Mouse (Mus musculus) frontal cortex, adult (tissue): Measurements from ENCODE around the gene Mybpc3.
A peak's percentile ranks its signal among the peaks of the same experiment; 100 is the strongest.

ENCODE experiments used
- ATAC-seq: cut with Nextera tagmentation; 2 replicates; pipeline ENCODE4 v1.9.2; 2017; ENCODE audit warnings: mild to moderate bottlenecking, moderate library complexity, mixed read lengths; ENCODE audit not compliant: low TSS enrichment

The Mybpc3 gene

DNA sequence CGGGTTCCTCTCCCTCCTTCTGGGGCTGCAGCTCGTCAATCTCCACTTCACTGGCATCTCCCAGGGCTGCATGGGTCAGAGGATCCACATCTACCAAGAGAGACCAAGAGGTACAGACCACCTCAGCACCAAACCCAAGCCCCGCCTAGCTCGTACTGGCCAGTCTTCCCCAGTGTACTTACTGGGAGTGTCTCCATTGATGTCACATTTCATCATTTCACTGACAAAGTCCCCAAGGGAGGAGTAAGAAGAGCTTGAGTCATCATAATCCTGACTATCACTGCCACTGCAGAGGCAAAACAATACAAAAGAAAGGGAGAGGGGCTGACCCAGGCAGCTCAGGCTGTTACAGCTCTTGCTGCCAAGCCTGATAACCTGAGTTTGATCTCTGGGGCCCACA, 49.7 kb downstream of the Mybpc3 start:
- no peak for ATAC-seq

GRCm38 (mm10) chr2:91169587-91170322, 51.8 kb downstream of the Mybpc3 start:
- ATAC-seq = no peak

- no peak for ATAC-seq
Observed at GRCm38 (mm10) chr2:91175490-91175889, 57.5 kb downstream of the Mybpc3 start.

DNA sequence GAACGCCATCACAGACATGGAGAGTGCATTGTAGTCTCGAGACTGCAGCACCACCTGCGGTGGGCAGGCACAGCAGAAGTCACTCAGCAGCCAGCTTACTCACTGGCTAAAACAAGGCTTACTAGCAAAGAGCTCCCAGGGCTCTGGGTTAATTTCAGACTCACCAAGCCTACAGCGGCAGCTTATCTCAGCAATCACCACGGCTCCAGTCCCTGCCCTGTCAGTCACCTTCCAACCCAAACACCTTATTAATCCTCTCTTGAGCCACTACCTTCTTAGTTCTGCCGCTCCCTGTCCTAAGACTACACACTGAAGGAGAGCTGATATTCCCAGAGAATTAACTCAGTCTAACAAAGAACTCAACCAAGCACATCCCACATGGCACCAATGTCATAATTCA, 58.3 kb downstream of the Mybpc3 start:
- no peak for ATAC-seq

- no peak for ATAC-seq
Observed at GRCm38 (mm10) chr2:91179825-91180224, 61.9 kb downstream of the Mybpc3 start.

DNA sequence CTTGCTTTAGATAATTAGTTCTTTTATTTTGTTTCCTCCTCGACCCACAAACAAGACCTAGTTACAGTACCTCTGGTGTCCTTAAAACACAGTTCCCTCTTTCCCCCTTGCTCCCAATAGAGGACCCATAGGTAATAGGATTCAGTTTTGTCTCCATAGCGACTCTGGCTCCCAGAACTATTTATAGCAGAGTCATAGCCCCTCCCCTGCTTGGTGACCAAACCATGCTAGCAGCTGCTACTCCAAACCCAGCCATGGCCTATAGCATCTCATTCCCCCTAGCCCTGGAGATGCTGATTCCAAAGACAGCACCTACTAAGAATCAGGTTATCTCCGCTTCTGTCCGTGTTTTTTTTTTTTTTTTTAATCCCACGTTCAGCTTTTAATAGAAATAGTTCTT, 62.8 kb downstream of the Mybpc3 start:
- ATAC-seq = no peak

DNA sequence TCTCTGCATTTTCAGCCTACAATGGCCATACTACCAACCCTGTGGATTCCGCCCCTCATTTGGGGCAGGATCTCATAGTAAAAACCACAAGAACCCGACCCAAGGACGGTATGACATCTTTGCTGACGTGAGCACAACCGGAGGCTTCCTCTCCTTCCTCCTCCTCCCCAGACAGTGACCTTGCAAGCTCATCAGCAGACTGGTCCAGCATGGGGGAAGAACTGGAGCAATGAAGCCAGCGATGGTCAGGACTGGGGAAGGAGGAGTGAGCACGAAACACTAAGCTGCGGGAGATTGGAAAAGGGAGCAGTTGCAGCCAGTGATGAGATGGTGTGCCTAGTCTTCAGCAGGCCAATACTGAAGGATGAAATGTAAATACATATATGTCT, 64.1 kb downstream of the Mybpc3 start:
- ATAC-seq = peak; percentile 8

DNA sequence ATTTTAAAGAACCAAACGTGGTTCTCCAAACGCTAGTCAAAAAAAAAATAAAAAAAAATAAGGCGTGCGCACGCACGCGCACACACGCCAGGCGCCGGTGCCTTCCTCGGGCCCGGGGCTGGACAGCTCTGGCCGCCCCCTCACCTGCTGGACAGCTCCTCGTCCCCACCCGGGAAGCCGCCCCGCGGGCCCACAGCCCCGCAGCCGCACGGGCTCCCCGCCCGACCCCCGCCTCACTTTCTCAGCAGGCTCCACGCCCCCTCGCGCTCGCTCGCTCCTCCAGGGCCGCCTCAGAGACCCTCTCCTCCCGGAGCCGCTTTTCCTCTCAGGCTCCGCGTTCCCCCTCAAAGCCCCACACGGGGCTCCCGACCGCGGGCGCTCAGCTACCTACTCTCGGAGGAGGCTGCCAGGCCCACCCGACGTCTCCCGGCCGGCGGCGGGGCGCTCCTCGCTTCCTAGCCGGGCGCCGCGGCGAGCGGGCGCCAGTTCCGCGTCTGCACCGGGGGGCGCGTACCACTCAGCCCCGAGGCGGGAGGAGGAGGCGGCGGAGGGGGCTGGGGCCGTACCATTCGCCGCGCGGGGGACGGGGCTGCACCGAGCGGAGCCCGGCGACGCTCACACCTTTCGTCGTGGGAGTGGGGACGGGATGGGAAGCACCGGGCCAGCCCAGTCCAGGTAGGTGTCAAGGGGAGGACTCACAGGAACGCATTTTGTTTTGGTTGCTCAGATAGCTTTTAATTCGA, 64.6 kb downstream of the Mybpc3 start:
- peak; percentile 76 for ATAC-seq

DNA sequence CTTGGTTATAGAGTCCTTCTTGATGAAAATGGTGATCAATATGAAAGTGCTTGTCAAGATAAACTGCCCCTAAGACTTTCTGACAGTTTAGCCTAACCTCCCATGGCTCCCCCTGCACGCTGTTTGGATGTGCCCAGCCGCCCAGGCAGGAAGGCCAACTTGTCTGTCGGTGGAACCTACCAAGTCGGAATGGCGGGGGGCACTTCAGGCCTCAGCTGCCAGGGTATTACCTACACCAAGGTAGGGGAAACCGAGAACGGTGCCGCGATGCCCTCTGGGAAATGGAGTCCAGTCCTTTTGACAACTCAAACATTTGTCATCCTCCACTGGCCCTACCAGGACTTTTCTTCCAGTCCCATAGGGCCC, 65.2 kb downstream of the Mybpc3 start:
- ATAC-seq = peak; percentile 80

GRCm38 (mm10) chr2:91183711-91184405, 65.9 kb downstream of the Mybpc3 start, which contains the start of gene Madd:
TSS of gene Madd (minus strand) at chr2:91183837.
- ATAC-seq = no peak
